Mouse (Mus musculus) CD4-positive helper T cell, adult 2 months (primary cell): ENCODE measurements around the gene Klhl29.
A peak's percentile ranks its signal among the peaks of the same experiment; 100 is the strongest.

Experiments used
- DNase-seq: peaks from one replicate; pipeline ENCODE4 v3.0.0-alpha.2; 2012; ENCODE audit warnings: low read depth, missing footprints, low spot score

The Klhl29 gene

DNA sequence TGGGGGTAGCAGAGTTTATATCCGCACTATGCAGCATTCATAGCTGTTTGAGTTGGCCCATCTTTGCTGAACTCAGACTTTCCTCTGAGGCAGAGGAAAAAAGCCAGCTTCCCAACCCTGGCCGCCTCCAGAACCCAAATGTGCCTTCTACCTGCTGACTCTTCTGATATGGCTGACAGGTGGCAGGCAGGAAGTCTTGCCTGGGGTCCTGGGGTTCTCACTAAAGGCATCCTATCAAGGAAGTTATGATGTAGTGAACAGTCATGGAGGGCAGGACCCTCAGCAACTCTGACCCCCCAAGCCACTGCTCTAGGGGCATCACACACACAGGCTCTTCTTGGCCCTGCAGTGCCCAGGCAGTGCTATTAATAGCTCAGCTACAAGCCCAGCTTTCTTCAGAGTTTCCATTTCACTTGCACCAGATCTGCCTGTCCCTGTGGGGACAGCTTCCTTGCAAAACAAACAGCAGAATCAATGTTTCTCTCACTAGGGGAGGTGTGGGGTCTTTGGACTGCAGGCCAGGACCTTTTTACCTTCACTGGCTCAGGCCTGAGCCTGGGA lies 187.6 kb downstream of the Klhl29 start:
- DNase-seq, result no peak

DNA sequence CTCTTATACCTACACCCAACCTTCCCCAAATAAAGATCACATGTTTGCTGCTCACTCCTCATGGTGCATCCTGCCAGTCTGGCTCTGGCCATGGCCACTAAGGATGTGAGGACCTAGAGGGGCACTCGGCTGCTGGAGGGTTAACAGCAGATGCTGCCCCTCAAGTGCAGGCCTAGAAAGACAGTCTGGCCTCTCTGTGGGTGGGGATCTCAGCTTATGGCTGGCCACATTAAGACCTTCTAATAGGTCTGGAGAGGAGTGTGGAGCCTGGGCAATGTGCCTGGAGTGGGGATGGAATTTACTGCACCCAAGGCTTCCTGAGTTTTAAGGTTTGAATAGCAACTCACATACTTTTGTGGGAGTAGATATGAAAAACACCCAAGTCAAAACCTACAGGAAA lies 188.8 kb downstream of the Klhl29 start:
- DNase-seq, result no peak

DNA sequence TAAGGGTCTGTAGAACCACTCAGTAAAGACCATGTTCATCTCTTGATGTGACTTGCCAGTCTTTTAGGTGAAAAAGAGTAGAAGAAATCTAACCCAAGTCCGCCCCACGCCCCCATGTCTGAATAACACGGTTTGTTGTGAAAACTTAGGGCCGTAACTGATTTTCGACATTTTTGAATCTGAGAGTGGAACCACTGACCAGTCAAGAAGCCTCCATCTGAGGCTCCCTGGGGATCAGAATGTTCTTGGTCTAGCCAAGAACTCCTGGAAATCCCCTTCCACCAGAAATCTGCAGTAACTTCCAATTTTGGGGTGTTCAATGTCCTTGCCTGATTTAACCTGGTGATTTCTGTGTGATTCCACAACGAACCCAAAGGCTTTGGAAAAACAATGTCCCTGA lies 189.9 kb downstream of the Klhl29 start:
- no peak for DNase-seq

DNA sequence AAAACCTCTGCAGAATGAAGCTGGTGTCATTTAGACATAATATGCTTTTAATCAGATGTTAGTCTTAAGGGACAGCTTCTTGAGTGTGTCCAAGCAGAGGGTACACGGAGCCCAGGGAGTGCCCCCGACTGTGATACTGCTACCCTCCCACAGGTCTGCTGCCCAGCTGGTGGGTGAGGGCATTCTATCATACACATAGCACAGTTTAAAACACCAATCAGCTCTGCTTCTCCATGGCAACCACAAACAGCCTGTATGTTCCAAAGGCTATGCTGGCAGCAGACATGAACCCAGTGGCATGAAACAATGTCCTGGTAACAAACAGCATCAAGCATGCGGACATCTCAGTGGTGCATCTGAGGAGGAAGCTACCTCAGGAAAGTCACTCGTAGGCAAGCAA lies 192.9 kb downstream of the Klhl29 start:
- no peak for DNase-seq

DNA sequence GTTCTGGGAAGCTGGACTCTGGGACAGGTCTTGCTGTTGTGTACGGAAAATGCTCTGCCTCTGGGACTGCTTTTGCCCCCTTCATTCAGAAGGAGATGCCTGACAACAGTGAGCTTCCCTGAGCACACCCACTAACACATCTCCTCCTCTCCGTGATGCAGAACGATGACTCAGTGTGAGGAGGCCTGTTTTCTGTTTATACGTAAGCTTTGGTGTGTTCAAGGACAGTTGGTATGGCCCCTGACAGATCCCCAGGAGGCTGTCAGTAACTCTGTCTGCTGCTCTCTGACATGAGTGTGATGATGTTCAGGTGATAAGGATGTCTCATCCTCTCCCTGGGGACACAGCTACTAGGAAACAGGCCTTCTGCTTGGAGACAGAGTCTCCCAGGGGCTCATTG lies 193.3 kb downstream of the Klhl29 start:
- no peak for DNase-seq

DNA sequence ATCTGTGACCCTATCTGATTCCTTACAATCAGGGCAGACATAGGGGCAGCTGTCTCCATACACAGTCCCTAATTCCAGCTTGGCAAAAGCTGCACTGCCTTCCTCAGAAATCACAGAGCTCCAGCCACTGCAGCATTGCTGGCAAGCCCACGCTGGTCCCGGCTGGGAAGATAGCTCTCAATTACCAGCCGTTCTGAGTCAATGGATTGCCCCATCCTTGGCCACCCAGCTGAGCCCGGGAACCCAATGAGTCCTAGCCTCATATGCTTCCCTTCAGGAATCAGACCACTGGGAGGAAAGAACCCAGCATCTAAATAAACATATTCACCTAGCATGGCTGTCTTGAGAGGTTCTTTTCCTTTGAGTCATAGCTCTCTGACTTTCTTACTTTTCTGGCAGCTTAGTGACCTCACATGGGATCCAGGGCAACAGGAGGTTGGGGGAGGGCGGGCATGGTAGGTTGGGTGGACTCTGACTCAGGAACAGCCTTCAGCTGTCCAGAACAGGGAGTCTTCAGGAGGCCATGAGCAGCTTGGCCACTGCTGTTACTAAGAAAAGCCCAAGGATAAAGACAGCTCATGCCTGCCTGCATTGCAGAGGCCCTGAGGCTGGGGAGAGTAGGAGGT lies 198.7 kb downstream of the Klhl29 start:
- DNase-seq, result no peak

DNA sequence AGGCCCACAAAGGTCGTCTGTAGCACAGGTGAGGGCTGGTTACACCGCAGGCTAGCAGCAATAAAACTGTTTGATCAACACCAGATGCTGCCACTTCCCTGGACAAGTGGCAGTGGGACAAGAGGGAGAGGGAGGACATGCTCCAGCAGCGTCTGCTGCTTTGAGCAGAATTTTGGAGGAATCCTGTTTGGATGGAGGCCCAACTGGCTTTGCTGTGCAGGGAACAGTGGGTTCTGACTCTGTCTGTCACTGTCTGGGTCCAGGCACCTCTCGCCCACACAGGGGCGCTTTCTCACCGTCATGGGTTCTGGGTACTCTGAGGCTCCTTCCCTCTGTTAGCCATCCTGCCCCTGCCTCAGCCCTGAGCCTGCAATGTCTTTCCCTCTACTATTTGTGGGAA lies 209.3 kb downstream of the Klhl29 start:
- no peak for DNase-seq

DNA sequence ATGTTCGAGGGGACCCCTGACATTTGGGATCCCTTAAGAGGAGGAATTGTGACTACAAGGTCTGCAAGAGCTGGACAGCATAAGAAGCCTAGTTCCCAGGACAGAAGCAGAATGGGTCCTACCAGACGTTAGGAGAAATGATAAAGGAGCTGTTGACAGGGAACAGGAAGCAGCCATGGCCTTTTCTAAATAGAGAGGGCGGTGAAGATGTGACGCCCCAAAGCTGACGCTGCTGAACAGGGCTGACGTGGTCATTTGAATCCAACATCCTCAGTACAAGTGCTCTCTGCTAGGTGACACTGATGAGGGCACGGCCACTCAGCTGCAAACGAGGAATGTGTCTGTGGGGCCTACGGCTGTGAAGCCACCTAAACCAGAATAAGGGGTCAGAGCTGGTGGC lies 210.1 kb downstream of the Klhl29 start:
- no peak for DNase-seq

DNA sequence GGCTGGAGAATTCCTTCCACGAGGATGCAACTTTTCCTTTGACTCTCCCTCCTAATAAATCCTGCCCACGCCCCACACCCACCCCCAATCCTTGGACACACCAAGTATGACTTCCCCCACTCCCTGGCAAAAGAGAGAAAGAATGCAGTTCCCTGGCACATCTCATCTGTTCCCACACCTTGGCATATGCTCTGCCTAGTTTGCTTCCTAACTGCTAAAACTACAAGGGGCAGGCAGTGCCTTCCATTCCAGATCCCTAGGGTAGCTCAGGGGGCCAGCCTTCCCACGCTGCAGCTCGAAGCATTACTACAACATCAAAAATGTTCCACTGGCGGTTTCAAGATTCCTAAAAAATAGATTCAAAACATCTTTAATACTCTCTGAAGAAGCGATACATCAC lies 212.8 kb downstream of the Klhl29 start:
- DNase-seq, result no peak

DNA sequence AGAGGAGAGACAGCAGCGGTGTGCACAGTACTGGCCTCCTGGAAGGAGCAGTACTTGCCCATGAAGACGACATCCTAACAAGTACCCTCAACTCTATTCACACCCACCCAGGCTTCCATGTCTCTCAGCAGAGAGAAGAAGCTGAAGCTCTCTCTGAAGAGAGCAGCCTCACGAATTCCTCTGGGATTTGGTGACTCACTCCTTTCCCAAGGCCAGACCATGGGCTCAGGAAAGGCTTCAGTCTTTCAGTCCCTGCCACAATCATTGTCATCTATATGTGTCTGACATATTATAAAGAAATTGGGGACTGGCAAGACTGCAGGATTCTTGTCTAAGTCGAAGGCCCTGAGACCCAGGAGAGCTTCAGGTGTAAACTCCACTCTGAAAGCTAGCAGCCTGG lies 213.9 kb downstream of the Klhl29 start:
- DNase-seq, result no peak

DNA sequence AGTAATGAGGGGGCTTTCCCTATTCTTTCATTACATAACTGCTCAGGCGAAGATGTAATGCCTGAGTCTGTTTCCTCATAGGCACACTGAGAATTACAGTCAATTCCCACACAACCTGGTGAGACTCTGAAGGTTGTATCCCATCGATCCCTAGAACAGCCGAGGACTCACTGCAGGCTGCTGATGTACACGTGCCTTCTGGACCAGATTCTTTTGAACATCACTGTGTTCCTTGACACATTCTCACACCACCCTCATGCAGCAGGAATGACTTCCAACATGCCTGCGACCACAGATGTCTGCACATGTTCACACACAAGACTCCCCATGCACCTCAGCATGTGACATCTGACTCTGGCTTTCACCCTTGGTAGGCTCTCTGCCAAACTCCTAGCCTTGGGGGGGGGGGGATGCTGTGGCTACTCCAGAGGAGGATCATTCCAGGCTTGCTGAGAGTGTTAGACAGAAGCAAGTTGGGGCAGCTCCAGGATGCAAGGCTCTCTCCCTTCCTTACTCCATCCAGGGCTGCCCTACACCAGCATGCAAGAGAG lies 217.5 kb downstream of the Klhl29 start:
- no peak for DNase-seq

DNA sequence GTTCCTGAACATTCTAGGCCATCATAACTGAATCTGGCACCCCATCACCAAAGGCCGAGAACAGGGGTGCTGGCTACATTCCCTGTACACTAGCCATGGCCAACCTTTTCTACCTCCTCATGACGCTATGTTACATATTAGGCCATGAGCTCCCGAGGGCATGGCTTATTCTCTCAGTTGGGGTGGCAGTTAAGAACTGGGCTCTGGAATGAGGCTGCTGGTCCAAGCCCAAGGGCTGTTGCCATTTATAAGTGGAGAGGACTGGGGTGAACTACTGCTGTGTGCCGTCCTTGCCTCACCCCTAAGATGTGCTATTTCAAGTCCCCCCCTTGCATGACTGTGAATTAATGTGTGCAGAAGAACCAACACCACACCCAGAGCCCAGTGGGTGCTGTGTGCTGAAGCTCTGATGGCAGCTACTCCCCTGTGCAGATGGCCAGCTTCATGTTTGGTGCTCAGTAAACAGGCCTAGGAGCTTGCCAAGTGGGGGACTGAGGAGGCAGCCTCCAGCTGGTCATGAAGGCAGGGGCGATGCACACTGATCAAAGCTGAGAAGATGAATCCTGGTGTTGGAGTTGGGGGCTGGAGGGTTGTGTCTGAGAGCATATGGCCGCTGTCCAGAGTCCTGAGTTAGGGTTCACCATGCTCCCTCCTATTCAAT lies 218.3 kb downstream of the Klhl29 start:
- no peak for DNase-seq

DNA sequence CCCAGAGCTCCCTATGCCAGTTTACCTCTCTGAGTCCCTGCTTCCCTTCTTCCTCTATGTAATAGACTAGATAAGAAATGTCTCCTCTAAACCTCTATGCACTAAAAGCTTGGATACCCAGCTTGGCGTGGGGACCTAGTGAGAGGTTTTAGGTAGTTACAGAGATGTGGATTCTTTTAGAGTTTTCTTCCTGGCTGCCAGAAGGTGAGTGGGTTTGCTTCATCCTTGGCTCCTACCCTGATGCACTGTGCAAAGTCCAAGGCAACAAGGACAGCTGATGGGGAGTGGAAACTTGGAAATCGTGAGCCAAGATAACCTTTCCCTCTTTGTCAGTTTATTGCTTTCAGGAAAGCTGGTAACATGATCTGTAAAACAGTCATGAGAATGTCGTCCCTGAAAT lies 220.3 kb downstream of the Klhl29 start:
- no peak for DNase-seq

DNA sequence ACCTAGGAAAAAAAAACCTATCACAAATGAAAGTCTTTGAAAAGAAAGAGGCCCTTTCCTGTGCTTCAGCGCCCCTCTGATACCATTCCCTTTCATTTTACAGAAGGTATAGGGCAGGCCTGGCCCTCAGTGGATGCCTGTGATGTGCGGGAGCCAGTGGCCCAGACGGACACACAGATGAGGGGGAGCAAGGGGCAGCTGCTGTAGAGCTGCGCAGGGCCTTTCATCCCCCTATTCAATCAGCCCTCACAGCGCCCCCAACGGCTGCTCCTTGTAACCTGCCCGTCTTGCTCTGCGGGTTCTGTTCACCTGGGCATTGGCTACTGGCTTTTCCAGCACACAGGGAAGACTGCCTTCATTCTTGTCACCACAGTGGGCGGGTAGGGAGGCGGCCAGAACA lies 223.6 kb downstream of the Klhl29 start:
- DNase-seq, result no peak

DNA sequence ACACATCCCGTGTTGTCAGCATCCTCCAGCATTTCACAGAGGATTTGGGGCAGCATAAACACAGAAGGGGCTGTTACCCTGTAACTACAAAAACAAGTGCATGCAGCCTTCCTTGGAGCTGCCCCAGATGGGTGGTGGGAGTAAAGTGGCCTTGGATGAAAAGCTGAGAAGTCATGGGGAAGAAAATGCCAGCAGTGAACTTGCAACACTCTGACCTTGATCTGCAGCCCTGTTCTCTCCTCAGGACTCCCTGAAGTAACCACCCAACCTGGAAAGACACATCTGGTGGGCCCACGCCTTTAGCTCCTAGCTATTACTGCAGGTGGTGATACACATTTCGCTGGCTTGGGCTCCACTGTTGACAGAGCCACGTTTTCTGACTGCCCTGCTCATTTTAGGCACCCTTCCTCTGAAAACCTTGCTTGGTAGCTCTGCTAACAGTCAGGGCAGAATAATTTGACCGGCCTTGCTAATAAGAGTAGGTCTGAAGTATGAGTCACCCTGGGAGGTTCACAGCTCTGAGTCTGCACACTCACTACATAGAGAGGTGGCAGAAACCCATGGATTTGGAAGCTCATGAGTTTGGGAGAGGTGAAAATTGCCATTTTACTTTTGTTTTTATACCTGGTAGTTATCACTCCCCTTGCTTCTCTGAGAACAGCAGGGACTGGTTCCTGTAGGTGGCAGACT lies 228.0 kb downstream of the Klhl29 start:
- DNase-seq, result no peak

DNA sequence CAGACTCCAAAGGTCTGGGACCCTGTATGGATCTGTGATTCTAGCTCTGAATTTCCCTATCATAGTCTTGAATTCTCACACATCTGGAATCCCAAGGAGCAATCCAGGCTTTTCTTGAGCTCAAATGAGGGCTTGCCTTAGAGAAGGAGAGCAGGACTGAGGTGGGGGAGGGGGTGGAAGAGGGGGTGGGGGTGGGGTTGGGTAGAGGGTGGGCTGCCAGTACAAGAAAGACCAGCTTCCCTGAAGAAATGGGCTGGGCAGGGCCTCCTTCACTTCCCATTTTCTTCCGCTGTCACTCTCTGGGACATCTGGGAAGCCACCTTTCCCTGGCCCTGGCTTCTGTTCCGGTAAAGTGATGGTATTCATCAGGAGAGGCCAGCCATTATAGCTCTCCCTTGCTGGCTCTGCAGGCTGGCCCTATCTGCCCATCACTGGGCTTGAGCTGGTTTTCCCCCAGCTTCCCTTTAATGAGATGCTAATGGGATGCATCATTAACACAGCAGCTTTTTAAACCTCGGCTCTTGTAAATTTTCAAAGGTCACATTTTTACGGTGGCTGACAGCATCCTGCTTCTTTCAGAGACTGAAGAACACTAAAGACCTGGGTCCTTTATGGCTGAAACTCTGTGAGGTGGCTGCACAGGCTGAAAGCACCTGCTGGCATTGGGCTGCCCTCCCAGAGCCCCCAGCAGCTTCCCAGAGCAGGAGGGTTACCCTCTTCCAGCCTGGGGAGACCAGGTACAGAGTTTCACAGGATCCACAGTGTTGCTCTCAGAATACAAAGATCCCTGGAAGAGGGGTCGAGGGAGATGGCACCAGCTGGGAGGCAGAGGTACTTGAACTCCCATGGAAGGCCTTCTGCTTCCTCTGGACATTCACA lies 231.3 kb downstream of the Klhl29 start:
- DNase-seq, result no peak

DNA sequence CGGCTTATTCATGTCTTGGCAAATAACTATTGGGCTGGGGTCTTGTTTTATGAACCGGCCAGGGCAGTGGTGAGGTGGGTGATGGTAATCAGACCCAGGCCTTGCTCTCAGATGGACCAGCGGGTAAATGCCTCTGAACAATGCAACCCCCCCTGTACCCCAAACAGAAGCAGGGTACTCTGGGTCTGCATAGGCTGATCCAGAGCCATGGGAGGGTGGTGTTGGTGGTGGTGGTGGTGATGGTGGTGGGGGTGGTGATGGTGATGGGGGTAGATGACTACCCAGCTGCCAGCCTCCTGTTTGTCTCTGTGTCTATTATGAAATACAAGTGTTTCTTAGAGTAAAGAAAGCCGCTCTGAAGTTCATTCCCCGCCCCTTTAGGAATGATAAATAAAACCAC lies 232.3 kb downstream of the Klhl29 start:
- DNase-seq, result no peak

DNA sequence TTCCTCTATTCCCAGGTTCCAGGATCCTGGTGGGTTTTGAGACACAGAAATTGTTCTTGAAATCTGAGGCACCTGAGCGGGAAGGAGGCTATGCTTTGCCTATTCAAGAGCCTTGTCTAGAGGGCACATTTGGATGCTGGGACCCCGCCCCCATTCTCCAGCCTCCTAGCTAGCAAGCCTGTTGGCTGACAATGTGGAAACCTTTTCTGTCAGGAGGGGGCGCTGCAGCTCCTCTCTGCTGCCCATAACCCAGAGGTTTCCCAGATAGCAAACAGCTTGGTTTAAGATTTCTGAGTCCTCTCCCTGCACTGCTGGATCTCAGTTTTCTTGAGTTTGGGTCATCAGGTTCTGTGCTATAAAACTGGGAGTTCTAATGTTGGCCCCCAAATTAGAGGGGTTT lies 232.7 kb downstream of the Klhl29 start:
- no peak for DNase-seq

DNA sequence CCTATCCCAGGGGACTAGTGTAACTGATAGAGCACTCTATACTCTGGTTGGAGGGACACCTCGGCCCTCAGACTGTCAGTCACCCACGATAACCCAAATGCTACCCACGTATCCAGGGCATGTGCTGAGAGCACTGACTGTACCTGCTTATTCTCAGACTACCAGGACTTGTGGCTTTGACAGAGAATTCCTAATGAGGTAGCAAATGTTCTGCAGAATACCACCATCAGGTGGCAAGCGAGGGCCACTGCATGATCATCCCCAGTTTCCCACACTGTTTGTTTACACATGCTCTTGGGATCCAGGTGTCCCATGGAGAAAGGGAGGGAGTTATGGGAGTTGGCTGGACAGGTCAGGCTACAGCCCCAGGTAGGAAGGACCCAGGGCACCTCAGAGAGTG lies 234.4 kb downstream of the Klhl29 start:
- no peak for DNase-seq

DNA sequence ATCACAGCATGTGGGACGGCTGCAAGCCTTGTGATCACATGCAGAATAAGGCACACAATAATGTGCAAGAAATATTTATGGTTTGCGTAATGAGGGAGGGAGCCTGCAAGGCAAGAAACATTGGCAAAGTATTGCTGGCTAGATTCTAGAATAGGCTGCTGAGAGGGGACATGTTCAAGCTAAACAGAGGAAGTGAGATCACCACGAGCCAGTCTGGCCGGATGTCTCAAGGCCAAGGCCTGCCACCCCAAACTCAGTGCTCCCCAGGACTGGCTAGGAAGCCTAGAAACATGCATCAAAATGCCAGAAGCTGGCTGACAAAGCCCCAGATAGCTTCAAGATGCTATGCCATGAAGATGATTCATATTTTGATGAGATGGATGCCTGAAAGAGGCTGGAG lies 236.2 kb downstream of the Klhl29 start:
- DNase-seq, result no peak

DNA sequence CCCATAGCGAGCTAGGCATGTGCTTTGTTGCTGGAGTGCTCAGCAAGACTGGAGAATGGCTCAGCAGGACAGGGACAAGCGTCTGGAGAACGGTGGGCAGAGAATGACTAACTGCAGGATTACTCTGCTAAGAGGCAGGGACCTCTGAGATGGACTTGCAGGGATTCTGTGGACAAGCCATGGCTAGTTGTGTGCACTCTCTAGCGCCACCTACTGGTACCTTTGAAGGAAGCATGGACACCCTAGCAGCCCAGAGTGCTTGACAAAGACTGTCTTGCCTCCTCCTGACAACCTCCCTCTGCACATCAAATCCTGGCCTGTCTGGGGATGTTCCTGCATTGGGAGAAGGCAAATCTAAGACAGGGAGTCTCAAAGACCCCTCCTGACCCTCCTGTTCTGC lies 239.2 kb downstream of the Klhl29 start:
- peak; percentile 14 for DNase-seq

DNA sequence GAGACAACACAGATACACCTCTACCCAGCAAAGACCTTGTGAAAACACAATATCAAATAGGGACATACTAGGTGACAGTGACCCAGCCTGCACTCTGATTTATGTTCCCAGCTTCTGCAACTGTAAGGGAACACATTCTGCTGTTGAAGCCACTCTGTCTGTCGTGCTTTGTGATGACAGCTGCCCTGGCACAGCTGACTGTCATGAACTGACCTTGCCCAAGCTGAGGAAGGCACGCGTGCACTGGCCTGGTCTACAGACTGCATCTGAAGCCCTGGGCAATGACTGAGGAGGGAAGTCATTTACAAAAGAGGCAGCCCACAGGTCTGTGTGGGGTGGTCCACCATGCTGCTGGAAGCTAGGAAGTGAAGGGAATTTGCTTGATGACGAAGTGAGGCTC lies 246.3 kb downstream of the Klhl29 start:
- DNase-seq, result no peak
